ENCODE assay signal across 27 mouse cellular contexts in genomic region chr17:64362570-64362969, GRCm38 (mm10). TPM values are rescaled to one million over a fixed set of nuclear protein-coding genes. Genes with fewer than 3 reads are reported as not detected.
DNase-seq lines count a peak whose midpoint lies in the region; ATAC-seq lines count a peak whose summit lies in the region.
"Had no signal": no experiment of that assay in that cellular context is flagged by ENCODE, and none has a peak within 500 bp of the region (broad histone marks: within the 10 kb centered on the region; RNA-seq: fewer than 3 reads in every experiment).

No protein-coding gene starts in this region.

- H3K4me1 ChIP-seq in forebrain, embryonic 13.5 days = peaks cover 8% of the 10 kb centered on the region
- H3K4me1 ChIP-seq in forebrain, embryonic 11.5 days (replicated peaks; ENCODE audit: control insufficient read depth, insufficient read depth, low read length) = no peaks in the 10 kb centered on the region
- no peaks in the 10 kb centered on the region for H3K4me1 ChIP-seq in limb, embryonic 12.5 days (replicated peaks)
- no peaks in the 10 kb centered on the region for H3K4me1 ChIP-seq in limb, embryonic 10.5 days
- H3K4me1 ChIP-seq: embryonic facial prominence, embryonic 13.5 days; heart, embryonic 12.5 days; hindbrain, embryonic 10.5 days; intestine, embryonic 15.5 days; limb, embryonic 15.5 days; megakaryocyte, embryonic 14.5 days; midbrain, embryonic 13.5 days had no signal

- no peak overlapping the region for H3K4me2 ChIP-seq in forebrain, embryonic 13.5 days
- H3K4me2 ChIP-seq in forebrain, embryonic 11.5 days (ENCODE audit: low read depth, low read length, severe bottlenecking) = no peak overlapping the region
- no peak overlapping the region for H3K4me2 ChIP-seq in limb, embryonic 12.5 days
- H3K4me2 ChIP-seq: embryonic facial prominence, embryonic 13.5 days; heart, embryonic 12.5 days; intestine, embryonic 15.5 days; limb, embryonic 15.5 days; midbrain, embryonic 13.5 days had no signal

- no peaks in the 10 kb centered on the region for H3K9me3 ChIP-seq in forebrain, embryonic 13.5 days (replicated peaks)
- no peaks in the 10 kb centered on the region for H3K9me3 ChIP-seq in forebrain, embryonic 11.5 days (ENCODE audit: control insufficient read depth, low read length)
- H3K9me3 ChIP-seq in limb, embryonic 12.5 days = no peaks in the 10 kb centered on the region
- H3K9me3 ChIP-seq in limb, embryonic 10.5 days (replicated peaks) = no peaks in the 10 kb centered on the region
- H3K9me3 ChIP-seq: embryonic facial prominence, embryonic 13.5 days; heart, embryonic 12.5 days; hindbrain, embryonic 10.5 days; intestine, embryonic 15.5 days; limb, embryonic 15.5 days; megakaryocyte, embryonic 14.5 days; midbrain, embryonic 13.5 days had no signal

- H3K9ac ChIP-seq in forebrain, embryonic 13.5 days = no peak overlapping the region
- H3K9ac ChIP-seq in forebrain, embryonic 11.5 days (ENCODE audit: low read length) = no peak overlapping the region
- H3K9ac ChIP-seq in limb, embryonic 12.5 days (replicated peaks) = no peak overlapping the region
- H3K9ac ChIP-seq: embryonic facial prominence, embryonic 13.5 days; heart, embryonic 12.5 days; intestine, embryonic 15.5 days; limb, embryonic 15.5 days; liver, embryonic 14.5 days; midbrain, embryonic 13.5 days had no signal

- no peak overlapping the region for H3K27ac ChIP-seq in forebrain, embryonic 13.5 days
- no peak overlapping the region for H3K27ac ChIP-seq in forebrain, embryonic 11.5 days (ENCODE audit: low read depth, low read length)
- H3K27ac ChIP-seq in limb, embryonic 12.5 days = peak overlapping the region; percentile 50; the same call in 1 of the 2 replicates
- H3K27ac ChIP-seq in limb, embryonic 10.5 days = no peak overlapping the region
- H3K27ac ChIP-seq: embryonic facial prominence, embryonic 13.5 days; hindbrain, embryonic 10.5 days; intestine, embryonic 15.5 days; limb, embryonic 15.5 days; liver, embryonic 14.5 days; midbrain, embryonic 13.5 days had no signal

- no peaks in the 10 kb centered on the region for H3K36me3 ChIP-seq in forebrain, embryonic 13.5 days (ENCODE audit: poor library complexity, severe bottlenecking)
- H3K36me3 ChIP-seq in forebrain, embryonic 11.5 days (ENCODE audit: control insufficient read depth, insufficient read depth, low read length) = no peaks in the 10 kb centered on the region
- no peaks in the 10 kb centered on the region for H3K36me3 ChIP-seq in limb, embryonic 12.5 days
- H3K36me3 ChIP-seq in limb, embryonic 10.5 days = no peaks in the 10 kb centered on the region
- H3K36me3 ChIP-seq: embryonic facial prominence, embryonic 13.5 days; heart, embryonic 12.5 days; hindbrain, embryonic 10.5 days; intestine, embryonic 15.5 days; limb, embryonic 15.5 days; midbrain, embryonic 13.5 days had no signal

- no peaks in the 10 kb centered on the region for H3K27me3 ChIP-seq in forebrain, embryonic 13.5 days
- no peaks in the 10 kb centered on the region for H3K27me3 ChIP-seq in forebrain, embryonic 11.5 days (ENCODE audit: control insufficient read depth, insufficient read depth, low read length)
- no peaks in the 10 kb centered on the region for H3K27me3 ChIP-seq in limb, embryonic 12.5 days
- H3K27me3 ChIP-seq in limb, embryonic 10.5 days (ENCODE audit: low read depth, poor library complexity, severe bottlenecking) = no peaks in the 10 kb centered on the region
- H3K27me3 ChIP-seq: embryonic facial prominence, embryonic 13.5 days; heart, embryonic 12.5 days; intestine, embryonic 15.5 days; limb, embryonic 15.5 days; midbrain, embryonic 13.5 days had no signal

- H3K4me3 ChIP-seq in forebrain, embryonic 13.5 days = no peak overlapping the region
- H3K4me3 ChIP-seq in forebrain, embryonic 11.5 days (ENCODE audit: low read depth, low read length) = no peak overlapping the region
- H3K4me3 ChIP-seq in limb, embryonic 12.5 days (replicated peaks) = no peak overlapping the region
- H3K4me3 ChIP-seq in limb, embryonic 10.5 days = no peak overlapping the region
- H3K4me3 ChIP-seq: embryonic facial prominence, embryonic 13.5 days; erythroblast, embryonic 14.5 days; heart, embryonic 12.5 days; hindbrain, embryonic 10.5 days; intestine, embryonic 15.5 days; limb, embryonic 15.5 days; megakaryocyte, embryonic 14.5 days; midbrain, embryonic 13.5 days had no signal

- 38% methylated on average over 5 of the region's 5 CpGs for WGBS in forebrain, embryonic 13.5 days
- 73% methylated on average over 5 of the region's 5 CpGs for WGBS in forebrain, embryonic 11.5 days
- 69% methylated on average over 5 of the region's 5 CpGs for WGBS in limb, embryonic 12.5 days
- 81% methylated on average over 5 of the region's 5 CpGs for WGBS in limb, embryonic 10.5 days

- no peak for DNase-seq in forebrain, embryonic 11.5 days (ENCODE audit: low spot score)
- no peak for DNase-seq in limb, embryonic 10.5 days (ENCODE audit: low spot score)
- DNase-seq in right cerebral cortex, postnatal 10 days (ENCODE audit: low spot score in 2 of 2) = peak; percentile 22 to 36
- no peak for DNase-seq in right cerebral cortex, postnatal 14 days
- DNase-seq in cerebellum, postnatal 10 days = no peak
- DNase-seq: adrenal gland, postnatal 36 days; embryo, embryonic 11 days; gastrocnemius, postnatal 10 days; heart, adult 18-20 months; heart, postnatal 10 days; kidney, adult 8-10 months; kidney, postnatal 10 days; lung, postnatal 14 days; right cerebral cortex, adult 18-20 months had no signal

- ATAC-seq in forebrain, embryonic 13.5 days = peak; percentile 65
- ATAC-seq in forebrain, embryonic 11.5 days (replicated peaks; ENCODE audit: low FRiP score) = no peak
- ATAC-seq in limb, embryonic 12.5 days (ENCODE audit: insufficient number of reproducible peaks, insufficient read depth, low FRiP score, low TSS enrichment, low read depth) = no peak
- ATAC-seq in megakaryocyte, adult 5-6 weeks (ENCODE audit: poor library complexity, severe bottlenecking) = no peak
- ATAC-seq: hindbrain, embryonic 16.5 days; intestine, embryonic 15.5 days; midbrain, embryonic 13.5 days had no signal

RNA-seq across cellular contexts. Expression of gene Pja2, which starts 30.9 kb away (rescaled TPM):
- 90.2 and 102 TPM in 2 replicates for polyA plus RNA-seq in forebrain, embryonic 13.5 days (2015; fragmentation: Nextera tagmentation; extraction: Ambion mirVana)
- 69.0 and 72.5 TPM in 2 replicates for polyA plus RNA-seq in forebrain, embryonic 11.5 days (2014; fragmentation: Nextera tagmentation; extraction: Ambion mirVana)
- polyA plus RNA-seq in limb, embryonic 12.5 days (2016; fragmentation: Nextera tagmentation; extraction: Ambion mirVana) = 68.5 and 76.3 TPM in 2 replicates
- polyA plus RNA-seq in limb, embryonic 10.5 days (2016; fragmentation: Nextera tagmentation; extraction: Ambion mirVana) = 45.2 and 59.2 TPM in 2 replicates
- total RNA-seq in megakaryocyte, adult 5-6 weeks (2015) = 25.0 and 29.4 TPM in 2 replicates
- total RNA-seq in megakaryocyte, adult 5-6 weeks (2017) = 26.9 and 29.5 TPM in 2 replicates

Comparison
In these comparisons a context has a peak if more than half of its experiments do, and no peak if none do; other contexts are left out.
1. DNase-seq: peak in right cerebral cortex, postnatal 10 days (2 of 2); none in forebrain, embryonic 11.5 days (single experiment), limb, embryonic 10.5 days (single experiment), right cerebral cortex, postnatal 14 days (single experiment) and cerebellum, postnatal 10 days (0 of 2).